In the genomic region with DNA sequence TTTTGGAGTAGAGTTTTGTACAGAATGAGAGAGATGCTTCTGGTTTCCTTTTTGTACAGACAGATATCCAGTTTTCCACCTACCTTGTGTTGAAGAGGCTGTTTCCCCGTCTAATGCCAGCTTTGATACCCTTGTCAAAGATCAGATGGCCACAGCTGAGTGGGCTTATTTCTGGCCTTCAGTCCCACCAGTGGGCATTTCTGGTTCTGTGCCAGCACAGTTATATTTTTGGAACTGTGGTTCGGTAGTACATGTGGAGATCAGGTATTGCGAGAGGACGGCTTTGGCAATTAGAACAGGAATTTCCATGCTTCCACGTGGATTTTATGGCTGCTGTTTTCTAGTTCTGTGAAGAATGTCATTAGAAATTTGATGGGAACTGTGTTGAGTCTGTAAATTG, we compare ENCODE assay signal across 25 mouse cellular contexts.
"Had no signal": no experiment of that assay in that cellular context is flagged by ENCODE, and none has a peak within 500 bp of the region (broad histone marks: within the 10 kb centered on the region; RNA-seq: fewer than 3 reads in every experiment).

No protein-coding gene starts in this region.

- H3K36me3 ChIP-seq: heart, embryonic 12.5 days; hindbrain, embryonic 10.5 days; hindbrain, embryonic 12.5 days; intestine, embryonic 15.5 days; limb, embryonic 10.5 days; limb, embryonic 12.5 days; liver, embryonic 13.5 days; liver, embryonic 15.5 days had no signal

- H3K4me3 ChIP-seq: gastrocnemius, adult 2 months; heart, embryonic 12.5 days; hindbrain, embryonic 10.5 days; hindbrain, embryonic 12.5 days; intestine, embryonic 15.5 days; layer of hippocampus, adult 2 months; left cerebral cortex, adult 2 months; limb, embryonic 10.5 days; limb, embryonic 12.5 days; liver, embryonic 13.5 days; liver, embryonic 15.5 days had no signal

- H3K27ac ChIP-seq: gastrocnemius, adult 2 months; hindbrain, embryonic 10.5 days; hindbrain, embryonic 12.5 days; hindbrain, embryonic 14.5 days; intestine, embryonic 15.5 days; layer of hippocampus, adult 2 months; left cerebral cortex, adult 2 months; limb, embryonic 10.5 days; limb, embryonic 12.5 days; liver, embryonic 13.5 days; liver, embryonic 15.5 days had no signal

- H3K4me1 ChIP-seq: heart, embryonic 12.5 days; hindbrain, embryonic 10.5 days; hindbrain, embryonic 12.5 days; intestine, embryonic 15.5 days; limb, embryonic 10.5 days; limb, embryonic 12.5 days; liver, embryonic 13.5 days; liver, embryonic 15.5 days had no signal

- ATAC-seq: hindbrain, embryonic 16.5 days; inflammation-experienced regulatory T-cells, adult 6 months; intestine, embryonic 15.5 days; intestine, postnatal 0 days; liver, postnatal 0 days had no signal

- DNase-seq: gastrocnemius, adult 2 months; gastrocnemius, postnatal 10 days; gastrocnemius, postnatal 25 days; heart, postnatal 14 days; kidney, adult 18-20 months; kidney, adult 8-10 months; kidney, postnatal 10 days; kidney, postnatal 25 days; kidney, postnatal 4 days; liver; liver, embryonic 13.5 days; liver, postnatal 0 days had no signal

- H3K9ac ChIP-seq: heart, embryonic 12.5 days; hindbrain, embryonic 12.5 days; hindbrain, embryonic 14.5 days; intestine, embryonic 15.5 days; limb, embryonic 12.5 days; liver, embryonic 13.5 days; liver, embryonic 15.5 days; liver, postnatal 0 days had no signal

- H3K27me3 ChIP-seq: heart, embryonic 12.5 days; hindbrain, embryonic 12.5 days; intestine, embryonic 15.5 days; limb, embryonic 12.5 days; liver, embryonic 13.5 days; liver, embryonic 15.5 days had no signal
